Comparison of ENCODE assay signal across 9 mouse cellular contexts in the genomic region with DNA sequence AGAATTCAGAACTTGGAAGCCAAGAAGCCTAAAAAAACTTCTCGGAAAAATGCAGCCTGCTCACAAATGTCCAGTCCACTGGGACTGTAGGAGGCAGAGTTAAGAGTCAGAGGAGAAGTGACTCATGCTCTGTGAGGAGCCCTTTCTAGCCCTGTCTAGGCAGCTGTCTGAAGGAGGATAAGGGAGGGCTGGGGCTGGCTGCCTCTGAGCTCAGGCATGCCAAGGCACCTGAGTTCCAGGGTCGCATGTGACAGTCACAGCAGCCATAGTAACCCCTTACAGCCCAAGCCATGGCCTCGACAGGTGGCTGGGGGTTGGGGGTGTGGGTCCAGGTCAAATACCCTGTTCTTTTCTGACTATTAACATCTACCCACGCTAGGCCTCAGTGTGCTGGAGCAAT. TPM values are rescaled to one million over a fixed set of nuclear protein-coding genes. Genes with fewer than 3 reads are reported as not detected.
A peak's percentile ranks its signal among the peaks of the same experiment; 100 is the strongest.
DNase-seq lines count a peak whose midpoint lies in the region; ATAC-seq and TF ChIP-seq lines count a peak whose summit lies in the region.
"Had no signal": no experiment of that assay in that cellular context is flagged by ENCODE, and none has a peak within 500 bp of the region (broad histone marks: within the 10 kb centered on the region; RNA-seq: fewer than 3 reads in every experiment).

No protein-coding gene starts in this region.

- H3K36me3 ChIP-seq in lung, embryonic 15.5 days = peaks cover 32% of the 10 kb centered on the region
- H3K36me3 ChIP-seq in liver, embryonic 12.5 days = peaks cover 14% of the 10 kb centered on the region
- no peaks in the 10 kb centered on the region for H3K36me3 ChIP-seq in midbrain, postnatal 0 days (ENCODE audit: insufficient read depth, low read length)

- 0 out of 2 replicates have a peak, but pooled peaks cover 6% of the 10 kb centered on the region for H3K4me1 ChIP-seq in lung, embryonic 15.5 days
- 0 out of 2 replicates have a peak, but pooled peaks cover 3% of the 10 kb centered on the region for H3K4me1 ChIP-seq in liver, embryonic 12.5 days
- no peaks in the 10 kb centered on the region for H3K4me1 ChIP-seq in midbrain, postnatal 0 days (ENCODE audit: insufficient read depth, low read length)
- H3K4me1 ChIP-seq: neural tube, embryonic 13.5 days had no signal

- ATAC-seq in lung, embryonic 15.5 days (ENCODE audit: borderline replicate concordance, extremely low read depth, low FRiP score, low TSS enrichment) = peak; percentile 58; the same call in 1 of the 2 replicates
- ATAC-seq in liver, embryonic 12.5 days = no peak
- ATAC-seq in midbrain, postnatal 0 days (ENCODE audit: low FRiP score) = no peak
- no peak for ATAC-seq in activated CD4-positive, CD25-positive, alpha-beta regulatory T cell, adult 4 months

- WGBS in lung, embryonic 15.5 days = 55% methylated on average over 4 of the region's 4 CpGs
- WGBS in liver, embryonic 12.5 days (ENCODE audit: insufficient replicate concordance) = 58% methylated on average over 4 of the region's 4 CpGs
- 77% methylated on average over 4 of the region's 4 CpGs for WGBS in midbrain, postnatal 0 days

- peak overlapping the region; percentile 20; the same call in 1 of the 2 replicates for H3K27ac ChIP-seq in lung, embryonic 15.5 days
- no peak overlapping the region for H3K27ac ChIP-seq in liver, embryonic 12.5 days
- H3K27ac ChIP-seq in midbrain, postnatal 0 days (ENCODE audit: low read depth, low read length) = no peak overlapping the region
- H3K27ac ChIP-seq: neural tube, embryonic 13.5 days had no signal

- H3K4me2 ChIP-seq in lung, embryonic 15.5 days = no peak overlapping the region
- H3K4me2 ChIP-seq in liver, embryonic 12.5 days = no peak overlapping the region
- no peak overlapping the region for H3K4me2 ChIP-seq in midbrain, postnatal 0 days (ENCODE audit: low read depth, low read length, poor library complexity, severe bottlenecking)
- H3K4me2 ChIP-seq: neural tube, embryonic 13.5 days had no signal

- H3K9ac ChIP-seq in lung, embryonic 15.5 days = no peak overlapping the region
- H3K9ac ChIP-seq in liver, embryonic 12.5 days = no peak overlapping the region
- H3K9ac ChIP-seq in midbrain, postnatal 0 days (replicated peaks; ENCODE audit: low read length, poor library complexity, severe bottlenecking) = no peak overlapping the region
- H3K9ac ChIP-seq: neural tube, embryonic 13.5 days had no signal

- DNase-seq in kidney, postnatal 4 days = peak; percentile 30 to 52
- no peak for DNase-seq in kidney, adult 8-10 months
- peak; percentile 87 for DNase-seq in NIH3T3 (ENCODE audit: low read depth)
- DNase-seq in gastrocnemius, adult 8-10 months (ENCODE audit: low spot score in 2 of 2) = peak; percentile 34 to 52
- DNase-seq in midbrain, postnatal 0 days (ENCODE audit: low spot score) = no peak

- no peak overlapping the region for H3K4me3 ChIP-seq in lung, embryonic 15.5 days
- no peak overlapping the region for H3K4me3 ChIP-seq in liver, embryonic 12.5 days
- no peak overlapping the region for H3K4me3 ChIP-seq in midbrain, postnatal 0 days (ENCODE audit: low read depth, low read length)
- H3K4me3 ChIP-seq: neural tube, embryonic 13.5 days had no signal

- no peaks in the 10 kb centered on the region for H3K9me3 ChIP-seq in lung, embryonic 15.5 days
- H3K9me3 ChIP-seq in liver, embryonic 12.5 days (replicated peaks) = no peaks in the 10 kb centered on the region
- no peaks in the 10 kb centered on the region for H3K9me3 ChIP-seq in midbrain, postnatal 0 days (ENCODE audit: low read length)
- H3K9me3 ChIP-seq: neural tube, embryonic 13.5 days had no signal

- no peak for TF ChIP-seq CTCF in midbrain, postnatal 0 days (IDR thresholded peaks at IDR 0.05)

- H3K27me3 ChIP-seq in lung, embryonic 15.5 days = no peaks in the 10 kb centered on the region
- no peaks in the 10 kb centered on the region for H3K27me3 ChIP-seq in liver, embryonic 12.5 days (replicated peaks)
- H3K27me3 ChIP-seq in midbrain, postnatal 0 days (ENCODE audit: insufficient read depth, low read length) = no peaks in the 10 kb centered on the region
- H3K27me3 ChIP-seq: neural tube, embryonic 13.5 days had no signal

RNA-seq across cellular contexts. Expression of a gene that starts 57.5 kb away (rescaled TPM):
- under 1 TPM in 3 of 4 experiments, not detected in 1; 0.12 to 0.29 (median 0.13) TPM for total RNA-seq in gastrocnemius, adult 8-10 months (2022)
- 5.2 and 5.3 TPM in 2 replicates for polyA plus RNA-seq in lung, embryonic 15.5 days (2015; fragmentation: Nextera tagmentation; extraction: Ambion mirVana)
- 0.62 and 0.77 TPM in 2 replicates for polyA plus RNA-seq in liver, embryonic 12.5 days (2016; fragmentation: Nextera tagmentation; extraction: Ambion mirVana)
- 1.1 and 15.6 TPM in 2 replicates for total RNA-seq in midbrain, postnatal 0 days (2014; rRNA removed)
- 1.5 and 1.6 TPM in 2 replicates for polyA plus RNA-seq in midbrain, postnatal 0 days (2015; fragmentation: Nextera tagmentation; extraction: Ambion mirVana)
- 1 to 10 TPM in 1 of 2 experiments, under 1 TPM in 1; 0.65 to 1.3 TPM for polyA plus RNA-seq in activated CD4-positive, CD25-positive, alpha-beta regulatory T cell, adult 4 months (2017; shearing (Covaris generic))

Comparison
In these comparisons a context has a peak if more than half of its experiments do, and no peak if none do; other contexts are left out.
1. DNase-seq: peak in kidney, postnatal 4 days (2 of 2), NIH3T3 (single experiment) and gastrocnemius, adult 8-10 months (2 of 2); none in kidney, adult 8-10 months (0 of 2) and midbrain, postnatal 0 days (single experiment).